Mouse (Mus musculus): ENCODE data around the gene Nkain2.

Nkain2 gene

DNA sequence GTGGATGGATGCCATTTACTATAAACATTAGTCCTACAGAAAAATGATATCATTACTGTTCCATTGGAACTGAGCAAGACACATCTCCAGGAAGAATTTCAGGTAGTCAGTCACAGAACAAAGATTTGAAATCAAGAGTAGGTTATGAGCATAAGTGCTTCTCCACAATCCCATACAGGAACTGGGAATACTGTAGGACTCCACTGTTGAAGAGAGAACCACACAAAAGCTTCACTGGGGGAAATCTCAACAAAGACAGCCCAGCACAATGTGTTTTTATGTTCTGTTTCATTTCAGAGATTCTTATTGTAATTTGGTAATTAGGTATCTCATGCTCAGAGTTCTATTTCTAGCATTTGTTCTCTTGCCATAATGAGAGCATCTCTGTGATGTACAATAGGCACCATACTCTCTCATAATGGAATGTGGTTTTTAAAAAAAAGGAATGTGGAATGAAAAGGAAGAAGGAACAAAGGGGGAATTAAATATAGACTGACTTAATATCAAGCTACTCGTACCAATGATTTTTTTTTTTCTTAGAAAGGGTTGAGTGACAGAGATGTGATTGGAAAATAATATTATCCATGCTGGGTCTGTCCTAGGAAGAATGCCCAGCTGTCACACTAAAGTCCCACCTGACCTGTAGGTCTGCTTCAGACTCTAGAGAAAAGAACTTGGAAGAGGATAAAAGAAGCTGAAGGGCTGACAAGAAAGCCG is 313.5 kb downstream of the Nkain2 start:
- DNase-seq (ENCODE audit: low spot score): no peak

- no peak for DNase-seq (ENCODE audit: low spot score)
These were observed 332.6 kb downstream of the Nkain2 start for GRCm38 (mm10) chr10:32557673-32558072.

- no peak for DNase-seq (ENCODE audit: low spot score)
These were observed 354.2 kb downstream of the Nkain2 start for GRCm38 (mm10) chr10:32536057-32536456.

GRCm38 (mm10) chr10:32510821-32511220 is 379.4 kb downstream of the Nkain2 start:
- no peak for DNase-seq (ENCODE audit: low spot score)

DNA sequence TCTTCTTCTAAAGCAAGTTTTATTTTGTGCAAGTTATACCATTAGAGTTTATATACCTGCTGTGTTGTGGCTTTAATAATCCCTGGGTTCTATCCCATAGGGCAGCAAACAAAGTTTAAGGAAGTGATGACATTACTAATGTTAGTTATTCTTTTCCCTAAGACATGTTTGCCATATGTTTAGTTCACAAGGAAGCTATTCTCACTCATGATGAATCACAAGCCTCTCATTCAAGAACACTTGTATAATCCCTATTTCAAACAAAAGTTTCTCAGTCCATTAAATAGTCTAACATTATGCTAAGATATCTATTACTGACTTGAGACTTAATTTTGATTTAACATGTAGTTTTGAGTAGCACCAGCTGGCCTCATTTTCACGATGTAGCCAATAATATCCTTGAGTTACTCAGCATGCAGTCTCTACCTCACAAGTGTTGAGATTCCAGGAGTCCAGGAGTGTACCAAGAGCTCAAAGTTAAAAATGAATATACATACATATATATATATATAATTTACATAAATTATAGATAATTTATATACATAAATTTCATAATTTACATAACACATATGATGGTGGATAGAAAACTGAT is 395.6 kb downstream of the Nkain2 start:
- DNase-seq (ENCODE audit: low spot score): no peak

DNA sequence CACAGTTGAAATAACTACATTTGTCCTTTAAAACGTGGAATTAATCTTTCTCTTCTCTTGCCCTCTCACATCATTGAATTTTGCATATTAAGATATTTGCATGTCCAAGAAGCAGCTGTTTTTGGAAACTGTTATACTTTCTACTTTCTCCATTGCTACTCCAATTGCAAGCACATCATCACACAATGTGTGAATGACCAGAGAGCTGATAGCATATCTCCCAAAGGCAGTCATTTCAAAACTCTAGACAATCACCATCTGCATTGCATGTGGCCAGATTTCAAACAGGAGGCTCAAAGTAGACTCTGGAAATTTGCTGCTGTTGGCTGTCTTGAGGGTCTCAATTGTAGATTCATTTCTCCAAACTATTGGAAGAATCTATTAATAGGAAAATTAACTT is 396.7 kb downstream of the Nkain2 start:
- no peak for DNase-seq (ENCODE audit: low spot score)

GRCm38 (mm10) chr10:32462726-32463125 is 427.5 kb downstream of the Nkain2 start:
- no peak for DNase-seq (ENCODE audit: low spot score)

- DNase-seq (ENCODE audit: low spot score): no peak
These were observed 450.2 kb downstream of the Nkain2 start for GRCm38 (mm10) chr10:32439932-32440519.

- no peak for DNase-seq (ENCODE audit: low spot score)
These were observed 476.0 kb downstream of the Nkain2 start for GRCm38 (mm10) chr10:32414228-32414627.

- no peak for DNase-seq (ENCODE audit: low spot score)
These were observed 478.9 kb downstream of the Nkain2 start for GRCm38 (mm10) chr10:32411331-32411730.

DNA sequence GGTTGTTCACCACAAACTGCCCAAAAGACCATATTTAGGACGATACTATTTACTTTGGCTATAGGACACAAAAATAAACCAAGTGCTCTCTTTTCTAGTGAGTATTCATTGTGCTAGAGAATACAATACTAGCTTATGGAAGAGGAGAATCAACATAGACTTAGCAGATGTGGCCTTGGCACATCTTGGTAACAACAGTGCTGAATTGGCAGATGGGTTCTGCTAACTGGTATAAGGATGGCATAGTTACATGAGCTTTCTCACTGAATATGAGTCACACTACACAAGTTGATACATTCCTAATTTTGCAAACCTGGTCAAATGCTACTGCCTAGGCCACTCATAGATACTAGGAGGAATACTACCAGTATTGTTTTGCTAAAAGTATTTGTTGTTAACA is 489.3 kb downstream of the Nkain2 start:
- no peak for DNase-seq (ENCODE audit: low spot score)

DNA sequence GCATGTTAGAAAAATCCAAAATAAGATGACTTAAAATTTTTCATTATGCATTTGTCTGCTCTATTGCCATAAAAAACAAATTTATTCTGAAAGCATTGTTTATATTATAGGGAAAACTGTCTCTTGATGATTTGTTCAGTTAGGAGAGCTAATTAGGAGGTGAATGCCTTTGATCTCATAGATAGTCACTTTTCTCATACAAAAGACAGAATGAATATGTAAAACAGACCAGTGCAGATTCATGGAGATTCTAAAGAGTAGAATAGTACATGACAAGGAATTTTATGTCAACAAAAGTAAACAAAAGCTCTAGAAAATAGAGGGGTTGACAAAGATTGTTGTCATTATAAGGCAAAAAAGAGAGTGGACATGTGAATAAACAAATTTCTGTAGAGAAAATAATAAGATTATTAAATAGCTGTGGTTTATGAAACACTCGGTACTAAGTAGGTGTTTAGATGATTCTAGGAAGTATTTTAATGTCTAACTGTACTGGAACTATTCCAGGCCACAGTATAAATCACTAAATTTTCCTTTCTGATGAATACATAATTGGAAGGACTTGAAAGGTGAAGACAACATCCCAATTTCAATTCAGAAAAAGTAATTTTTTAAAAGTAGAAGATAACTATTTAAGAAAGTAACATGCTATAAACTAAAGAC is 496.3 kb downstream of the Nkain2 start:
- DNase-seq (ENCODE audit: low spot score): no peak

- no peak for DNase-seq (ENCODE audit: low spot score)
These were observed 496.9 kb downstream of the Nkain2 start for GRCm38 (mm10) chr10:32393326-32393725.

- DNase-seq (ENCODE audit: low spot score): no peak
These were observed 577.5 kb downstream of the Nkain2 start for GRCm38 (mm10) chr10:32312754-32313153.

DNA sequence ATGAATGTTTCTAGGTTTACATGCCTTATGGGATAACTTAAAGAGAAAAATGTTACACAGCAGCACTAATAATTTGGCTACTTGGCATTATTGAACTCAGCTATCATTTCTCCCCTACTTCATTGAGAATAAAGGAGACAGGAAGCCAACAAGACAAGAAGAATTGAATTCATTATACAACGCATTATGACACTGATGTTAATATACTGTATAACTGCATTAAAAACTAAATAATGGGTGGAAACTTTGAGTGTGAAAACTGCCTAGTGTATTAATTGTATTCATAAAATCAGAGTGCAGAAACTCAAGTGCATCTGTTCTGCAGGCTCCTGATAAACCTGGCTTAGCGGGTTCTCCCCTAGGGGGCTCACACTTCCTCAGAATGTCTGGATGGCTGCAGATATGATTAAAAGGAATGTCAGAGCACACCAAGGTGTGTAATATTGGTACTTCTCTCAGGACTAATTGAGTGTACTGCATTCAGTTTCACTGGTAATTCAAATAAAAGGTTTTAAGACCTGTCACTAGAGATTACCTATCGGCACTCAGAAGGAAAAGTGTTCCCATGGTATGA is 589.2 kb downstream of the Nkain2 start:
- DNase-seq (ENCODE audit: low spot score): no peak

DNA sequence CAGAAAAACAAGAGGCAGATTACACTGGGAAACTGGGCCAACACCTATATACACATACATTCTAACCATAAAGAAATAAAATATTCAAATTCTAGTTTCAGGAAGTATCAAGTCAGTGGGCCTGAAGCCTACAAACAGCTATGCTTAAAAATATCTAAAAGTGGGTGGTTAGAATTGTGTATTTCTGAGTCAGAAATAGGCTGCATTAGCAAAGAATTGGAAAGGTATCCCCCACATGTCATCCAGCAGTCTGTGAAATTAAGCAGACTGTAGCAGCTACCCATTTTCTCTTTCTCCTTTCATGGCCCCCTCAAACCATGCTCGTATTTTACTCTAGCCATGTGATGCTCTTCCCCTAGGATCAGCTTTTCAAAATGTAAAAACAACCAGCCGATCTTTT is 599.8 kb downstream of the Nkain2 start:
- no peak for DNase-seq (ENCODE audit: low spot score)

- no peak for DNase-seq (ENCODE audit: low spot score)
These were observed 606.6 kb downstream of the Nkain2 start for GRCm38 (mm10) chr10:32283690-32284089.

DNA sequence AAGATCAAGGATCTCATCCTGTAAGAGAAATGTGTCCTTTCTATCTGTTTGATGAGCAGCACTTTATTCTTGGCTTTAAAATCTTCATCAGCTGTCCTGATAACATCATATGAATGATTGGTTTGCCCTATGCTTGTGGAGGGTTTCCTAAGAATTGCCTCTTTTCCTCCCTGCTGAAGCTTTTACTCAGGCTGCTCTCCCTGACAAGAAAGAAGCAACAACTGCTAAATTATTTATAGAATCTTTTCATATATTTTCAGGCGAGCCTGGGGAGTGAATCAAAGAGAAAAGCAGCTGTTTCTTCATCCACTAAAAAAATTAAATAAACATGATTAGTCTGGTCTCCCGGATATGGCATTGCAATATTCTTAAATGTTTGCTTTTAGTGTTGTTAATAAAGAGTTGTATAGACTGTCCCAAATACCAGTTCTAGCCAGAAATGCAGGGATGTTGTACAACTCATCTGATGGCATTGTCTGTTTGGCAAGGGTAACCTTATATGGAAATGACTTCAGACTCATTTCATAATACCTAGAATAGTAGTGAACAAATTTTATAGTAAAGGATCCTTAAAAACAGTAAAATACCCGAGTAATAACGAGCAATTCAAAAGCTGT is 646.9 kb downstream of the Nkain2 start:
- no peak for DNase-seq (ENCODE audit: low spot score)

DNA sequence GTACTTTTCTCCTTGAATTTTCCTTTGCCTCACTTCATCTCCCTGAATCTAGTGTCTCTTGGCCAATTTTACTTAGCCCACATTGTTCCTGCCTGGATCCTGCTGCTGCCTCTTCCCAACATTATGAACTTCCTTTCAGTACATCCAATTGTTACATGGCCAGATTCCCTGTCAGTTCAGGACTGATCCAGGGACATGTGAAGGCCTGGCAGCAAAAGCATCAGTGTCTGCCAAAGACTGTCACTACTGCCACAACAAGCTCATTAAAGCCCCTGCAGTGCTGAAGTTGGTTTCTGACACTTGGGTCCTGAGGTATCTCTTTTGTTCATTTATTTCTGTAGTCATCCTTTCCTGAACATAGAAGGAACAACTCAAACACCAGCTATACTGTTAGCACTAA is 649.1 kb downstream of the Nkain2 start:
- no peak for DNase-seq (ENCODE audit: low spot score)

GRCm38 (mm10) chr10:32182951-32183350 is 707.3 kb downstream of the Nkain2 start:
- no peak for DNase-seq (ENCODE audit: low spot score)

DNA sequence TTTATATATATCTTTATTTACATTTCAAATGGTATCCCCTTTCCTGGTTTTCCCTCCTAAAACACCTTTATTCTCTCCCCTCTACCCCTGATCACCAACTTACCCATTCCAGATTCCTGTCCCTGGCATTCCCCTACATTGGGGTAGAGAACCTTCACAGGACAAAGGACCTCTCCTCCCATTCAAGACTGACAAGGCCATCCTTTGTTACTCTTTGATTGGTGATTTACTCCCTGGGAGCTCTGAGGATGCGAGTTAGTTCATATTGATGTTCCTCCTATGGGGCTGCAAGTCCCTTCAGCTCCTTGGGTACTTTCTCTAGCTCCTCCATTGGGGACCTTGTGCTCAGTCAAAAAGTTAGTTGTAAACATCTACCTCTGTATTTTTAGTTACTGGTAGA is 798.9 kb downstream of the Nkain2 start:
- no peak for DNase-seq (ENCODE audit: low spot score)

DNA sequence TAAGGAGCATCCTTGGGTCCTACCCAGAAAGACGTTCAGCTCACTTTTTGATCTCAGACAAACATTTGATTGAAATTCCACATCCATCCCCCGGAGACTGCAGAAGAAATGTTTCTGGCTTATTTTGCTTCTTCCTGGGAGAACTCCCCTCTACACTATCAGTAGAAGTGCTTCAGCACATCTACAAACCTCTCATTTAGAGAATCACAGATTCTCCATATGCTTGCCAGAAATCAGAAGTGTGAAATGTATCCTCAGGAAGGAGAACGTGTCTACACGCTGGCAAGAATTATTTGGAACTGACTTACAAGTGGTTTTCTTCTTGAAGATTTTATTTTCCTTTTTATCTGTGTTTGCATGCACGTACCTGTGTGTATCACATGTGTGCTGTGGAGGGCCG is 829.9 kb downstream of the Nkain2 start:
- DNase-seq (ENCODE audit: low spot score): no peak

All from ovary, postnatal 14 days (tissue).